Mouse (Mus musculus): ENCODE data around the gene Efhc1. TPM values are rescaled to one million over a fixed set of nuclear protein-coding genes. Genes with fewer than 3 reads are reported as not detected.

The Efhc1 gene
- polyA plus RNA-seq, 1 experiment = not detected

DNA sequence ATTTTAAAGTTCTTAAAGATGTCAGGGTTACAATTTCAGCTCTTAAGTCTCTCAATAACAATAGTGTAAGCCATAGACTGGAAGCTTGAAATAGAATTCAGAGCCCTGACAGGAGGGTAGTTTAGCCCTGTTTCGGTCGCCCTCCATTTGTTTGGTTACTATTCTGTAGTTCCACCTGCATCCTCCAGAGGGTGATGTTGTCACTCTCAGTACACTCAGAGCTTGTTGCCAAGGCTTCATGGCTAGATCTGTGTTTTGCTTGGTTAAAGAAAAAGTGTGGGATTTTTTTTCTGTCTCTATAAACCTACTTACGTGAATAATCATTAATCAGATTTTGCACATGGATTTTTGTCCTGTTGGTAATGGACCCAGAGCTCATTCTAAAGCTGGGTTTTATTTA is 12.4 kb upstream of the Efhc1 start:
- WGBS = 15% methylated on average over 3 of the region's 3 CpGs
- TF ChIP-seq CTCF (IDR thresholded peaks at IDR 0.05; ENCODE audit: insufficient read depth, low read depth, low read length) (no peak), POLR2A (IDR thresholded peaks at IDR 0.05; ENCODE audit: insufficient read depth, low read depth, low read length) (no peak)
- Histone ChIP-seq H3K4me1 (ENCODE audit: control insufficient read depth, insufficient read depth, low read length) (no peaks in the 10 kb centered on the region), H3K4me3 (ENCODE audit: insufficient read depth, low read depth, low read length) (no peak overlapping the region), H3K27ac (ENCODE audit: insufficient read depth, low read depth, low read length) (no peak overlapping the region)

GRCm38 (mm10) chr1:20940151-20940550 is 11.3 kb upstream of the Efhc1 start:
- Histone ChIP-seq H3K4me3 (ENCODE audit: insufficient read depth, low read depth, low read length) (no peak overlapping the region), H3K27ac (ENCODE audit: insufficient read depth, low read depth, low read length) (no peak overlapping the region), H3K4me1 (ENCODE audit: control insufficient read depth, insufficient read depth, low read length) (no peaks in the 10 kb centered on the region)
- TF ChIP-seq POLR2A (IDR thresholded peaks at IDR 0.05; ENCODE audit: insufficient read depth, low read depth, low read length) = no peak
- TF ChIP-seq CTCF (IDR thresholded peaks at IDR 0.05; ENCODE audit: insufficient read depth, low read depth, low read length) = no peak
- 79% methylated on average over 16 of the region's 16 CpGs for WGBS

- WGBS = 43% methylated on average over 2 of the region's 2 CpGs
- TF ChIP-seq POLR2A (IDR thresholded peaks at IDR 0.05; ENCODE audit: insufficient read depth, low read depth, low read length) (no peak), CTCF (IDR thresholded peaks at IDR 0.05; ENCODE audit: insufficient read depth, low read depth, low read length) (no peak)
- Histone ChIP-seq H3K4me1 (ENCODE audit: control insufficient read depth, insufficient read depth, low read length) (no peaks in the 10 kb centered on the region), H3K27ac (ENCODE audit: insufficient read depth, low read depth, low read length) (no peak overlapping the region), H3K4me3 (ENCODE audit: insufficient read depth, low read depth, low read length) (no peak overlapping the region)
These were observed 10.1 kb upstream of the Efhc1 start for GRCm38 (mm10) chr1:20941322-20941721.

DNA sequence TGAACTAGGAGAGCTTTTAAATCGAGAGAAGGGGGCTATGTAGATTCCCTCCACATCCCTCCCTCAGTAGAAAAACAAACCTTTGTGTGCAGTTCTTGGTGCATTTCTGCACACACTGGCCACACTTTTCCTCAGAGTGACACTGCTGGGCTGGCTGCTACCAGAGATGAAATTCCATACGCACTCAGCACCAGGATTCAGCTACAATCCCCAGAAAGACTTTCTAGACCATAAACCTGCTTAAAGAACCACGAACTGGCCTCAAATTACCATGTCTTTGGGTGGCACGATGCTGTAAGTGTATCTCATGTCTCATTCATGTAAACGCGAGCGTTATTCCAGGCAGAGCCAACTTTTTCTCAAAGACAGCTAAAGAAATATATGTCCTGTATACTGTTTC is 9.6 kb upstream of the Efhc1 start:
- no peaks in the 10 kb centered on the region for H3K4me1 ChIP-seq (ENCODE audit: control insufficient read depth, insufficient read depth, low read length)
- no peak for TF ChIP-seq POLR2A (IDR thresholded peaks at IDR 0.05; ENCODE audit: insufficient read depth, low read depth, low read length)
- TF ChIP-seq CTCF (IDR thresholded peaks at IDR 0.05; ENCODE audit: insufficient read depth, low read depth, low read length) = no peak
- H3K27ac ChIP-seq (ENCODE audit: insufficient read depth, low read depth, low read length) = no peak overlapping the region
- H3K4me3 ChIP-seq (ENCODE audit: insufficient read depth, low read depth, low read length) = no peak overlapping the region
- 88% methylated on average over 7 of the region's 7 CpGs for WGBS

GRCm38 (mm10) chr1:20943016-20943415 is 8.4 kb upstream of the Efhc1 start:
- TF ChIP-seq CTCF (IDR thresholded peaks at IDR 0.05; ENCODE audit: insufficient read depth, low read depth, low read length) = no peak
- TF ChIP-seq POLR2A (IDR thresholded peaks at IDR 0.05; ENCODE audit: insufficient read depth, low read depth, low read length) = no peak
- WGBS = 95% methylated on average over 2 of the region's 2 CpGs
- Histone ChIP-seq H3K4me3 (ENCODE audit: insufficient read depth, low read depth, low read length) (no peak overlapping the region), H3K4me1 (ENCODE audit: control insufficient read depth, insufficient read depth, low read length) (no peaks in the 10 kb centered on the region), H3K27ac (ENCODE audit: insufficient read depth, low read depth, low read length) (no peak overlapping the region)

GRCm38 (mm10) chr1:20951799-20952198 is 373 bp downstream of the Efhc1 start:
- Histone ChIP-seq H3K4me3 (ENCODE audit: insufficient read depth, low read depth, low read length) (peak overlapping the region; percentile 62), H3K4me1 (ENCODE audit: control insufficient read depth, insufficient read depth, low read length) (peaks cover 7% of the 10 kb centered on the region), H3K27ac (ENCODE audit: insufficient read depth, low read depth, low read length) (peak overlapping the region; percentile 96)
- no peak for TF ChIP-seq POLR2A (IDR thresholded peaks at IDR 0.05; ENCODE audit: insufficient read depth, low read depth, low read length)
- TF ChIP-seq CTCF (IDR thresholded peaks at IDR 0.05; ENCODE audit: insufficient read depth, low read depth, low read length) = no peak
- WGBS = 2% methylated on average over 16 of the region's 16 CpGs

- Histone ChIP-seq H3K4me3 (ENCODE audit: insufficient read depth, low read depth, low read length) (no peak overlapping the region), H3K4me1 (ENCODE audit: control insufficient read depth, insufficient read depth, low read length) (peaks cover 7% of the 10 kb centered on the region), H3K27ac (ENCODE audit: insufficient read depth, low read depth, low read length) (no peak overlapping the region)
- WGBS = 67% methylated on average over 3 of the region's 3 CpGs
- TF ChIP-seq POLR2A (IDR thresholded peaks at IDR 0.05; ENCODE audit: insufficient read depth, low read depth, low read length) = no peak
- TF ChIP-seq CTCF (IDR thresholded peaks at IDR 0.05; ENCODE audit: insufficient read depth, low read depth, low read length) = no peak
These were observed 3.5 kb downstream of the Efhc1 start for GRCm38 (mm10) chr1:20954876-20955275.

DNA sequence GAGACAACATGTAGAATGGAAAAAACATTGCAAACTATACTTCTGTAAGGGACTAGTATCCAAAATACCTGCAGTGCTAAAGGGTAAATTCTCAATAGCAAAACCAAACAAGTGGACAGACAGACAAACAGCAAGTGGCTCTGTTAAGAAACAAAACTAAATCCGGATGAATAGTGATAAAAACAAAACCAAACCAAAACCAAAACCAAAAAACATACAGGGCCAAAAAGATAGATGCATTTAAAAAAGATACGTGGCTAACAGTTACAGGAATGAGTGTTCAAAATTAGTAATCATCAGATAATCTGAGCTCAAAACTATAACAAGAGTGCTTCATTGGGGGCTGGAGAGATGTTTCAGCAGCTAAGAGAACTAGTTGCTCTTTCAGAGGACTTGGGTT is 18.2 kb downstream of the Efhc1 start:
- H3K27ac ChIP-seq (ENCODE audit: insufficient read depth, low read depth, low read length) = no peak overlapping the region
- WGBS = 96% methylated on average over 2 of the region's 2 CpGs
- no peak overlapping the region for H3K4me3 ChIP-seq (ENCODE audit: insufficient read depth, low read depth, low read length)
- TF ChIP-seq POLR2A (IDR thresholded peaks at IDR 0.05; ENCODE audit: insufficient read depth, low read depth, low read length) (no peak), CTCF (IDR thresholded peaks at IDR 0.05; ENCODE audit: insufficient read depth, low read depth, low read length) (no peak)
- H3K4me1 ChIP-seq (ENCODE audit: control insufficient read depth, insufficient read depth, low read length) = no peaks in the 10 kb centered on the region

- TF ChIP-seq CTCF (IDR thresholded peaks at IDR 0.05; ENCODE audit: insufficient read depth, low read depth, low read length) (no peak), POLR2A (IDR thresholded peaks at IDR 0.05; ENCODE audit: insufficient read depth, low read depth, low read length) (no peak)
These were observed 22.0 kb downstream of the Efhc1 start for GRCm38 (mm10) chr1:20973389-20973788.

More at GRCm38 (mm10) chr1:20973389-20973788, 22.0 kb downstream of the Efhc1 start:
- 95% methylated on average over 6 of the region's 6 CpGs for WGBS
- Histone ChIP-seq H3K4me1 (ENCODE audit: control insufficient read depth, insufficient read depth, low read length) (no peaks in the 10 kb centered on the region), H3K27ac (ENCODE audit: insufficient read depth, low read depth, low read length) (no peak overlapping the region), H3K4me3 (ENCODE audit: insufficient read depth, low read depth, low read length) (no peak overlapping the region)
